Mouse (Mus musculus): ENCODE results near the gene Palm.

- TF ChIP-seq POLR2A (IDR thresholded peaks at IDR 0.05; ENCODE audit: insufficient read depth, low read length) (no peak), CTCF (IDR thresholded peaks at IDR 0.05; ENCODE audit: low read depth, low read length) (no peak), EP300 (IDR thresholded peaks at IDR 0.05; ENCODE audit: insufficient read depth, low read depth, low read length) (no peak)
Observed at GRCm38 (mm10) chr10:79780664-79781015, 12.7 kb upstream of the Palm start.

Data from ES-Bruce4 (cell line).